Comparison of ENCODE assay signal across 9 mouse cellular contexts in genomic region chr1:138848026-138848425, GRCm38 (mm10). TPM values are rescaled to one million over a fixed set of nuclear protein-coding genes. Genes with fewer than 3 reads are reported as not detected.
DNase-seq lines count a peak whose midpoint lies in the region; ATAC-seq and TF ChIP-seq lines count a peak whose summit lies in the region.
"Had no signal": no experiment of that assay in that cellular context is flagged by ENCODE, and none has a peak within 500 bp of the region (broad histone marks: within the 10 kb centered on the region; RNA-seq: fewer than 3 reads in every experiment).

No protein-coding gene starts in this region.

- no peaks in the 10 kb centered on the region for H3K79me2 ChIP-seq in heart, adult 2 months (replicated peaks; ENCODE audit: control insufficient read depth, insufficient read depth, low read length)

- 0 out of 2 replicates have a peak, but pooled peaks have one; percentile 25 for ATAC-seq in hindbrain, embryonic 14.5 days (ENCODE audit: low FRiP score)
- peak; percentile 29 for ATAC-seq in midbrain, embryonic 11.5 days (ENCODE audit: low FRiP score)

- DNase-seq in heart, adult 2 months, result no peak
- no peak for DNase-seq in heart, adult 8-10 months (ENCODE audit: low spot score)
- DNase-seq in ZHBTc4 (ENCODE audit: low read depth, low spot score), result peak; percentile 48
- no peak for DNase-seq in hindbrain, embryonic 14.5 days (ENCODE audit: low spot score)
- peak; percentile 96 for DNase-seq in midbrain, embryonic 11.5 days (ENCODE audit: low spot score, missing footprints)
- no peak for DNase-seq in spleen, postnatal 10 days (ENCODE audit: low spot score in 2 of 2)
- no peak for DNase-seq in kidney, adult 2 months
- no peak for DNase-seq in right cerebral cortex, postnatal 25 days

- no peaks in the 10 kb centered on the region for H3K9me3 ChIP-seq in hindbrain, embryonic 14.5 days (ENCODE audit: control insufficient read depth, low read length)
- H3K9me3 ChIP-seq in midbrain, embryonic 11.5 days (ENCODE audit: control insufficient read depth, low read length), result no peaks in the 10 kb centered on the region

- H3K27me3 ChIP-seq in heart, adult 2 months (ENCODE audit: control insufficient read depth, insufficient read depth, low read length), result peaks cover 30% of the 10 kb centered on the region
- H3K27me3 ChIP-seq in hindbrain, embryonic 14.5 days (ENCODE audit: control insufficient read depth, insufficient read depth, low read length), result peaks cover 67% of the 10 kb centered on the region
- peaks cover 70% of the 10 kb centered on the region for H3K27me3 ChIP-seq in midbrain, embryonic 11.5 days (ENCODE audit: control insufficient read depth, insufficient read depth, low read length)
- H3K27me3 ChIP-seq in kidney, adult 2 months (replicated peaks; ENCODE audit: control insufficient read depth, insufficient read depth, low read length), result peaks cover 15% of the 10 kb centered on the region

- H3K4me2 ChIP-seq in hindbrain, embryonic 14.5 days (replicated peaks), result peak overlapping the region; percentile 51
- peak overlapping the region; percentile 56 for H3K4me2 ChIP-seq in midbrain, embryonic 11.5 days

- H3K27ac ChIP-seq in heart, adult 2 months, result no peak overlapping the region
- H3K27ac ChIP-seq in hindbrain, embryonic 14.5 days, result peak overlapping the region; percentile 47
- peak overlapping the region; percentile 16; the same call in 1 of the 2 replicates for H3K27ac ChIP-seq in midbrain, embryonic 11.5 days (ENCODE audit: low read depth, low read length)
- H3K27ac ChIP-seq in kidney, adult 2 months (ENCODE audit: insufficient read depth, low read depth, low read length), result no peak overlapping the region

- TF ChIP-seq POLR2A in heart, adult 2 months (IDR thresholded peaks at IDR 0.05; ENCODE audit: insufficient read depth, low read depth, low read length), result no peak
- TF ChIP-seq POLR2A in kidney, adult 2 months (IDR thresholded peaks at IDR 0.05; ENCODE audit: low read depth, low read length), result no peak

- no peak for TF ChIP-seq CTCF in heart, adult 2 months (IDR thresholded peaks at IDR 0.05)
- no peak for TF ChIP-seq CTCF in kidney, adult 2 months (conservative IDR thresholded peaks at IDR 0.05; ENCODE audit: insufficient read depth, insufficient read length, low read depth, low read length)

- intact Hi-C loops in heart, adult 2 months (cut with DNase I), result loop anchor here (10.0 kb wide), 1 partner anchor 577 kb away; the partner anchor contains the start of gene Zbtb41

- WGBS in heart, adult 2 months, result under 1% methylated on average over 16 of the region's 16 CpGs
- under 1% methylated on average over 16 of the region's 16 CpGs for WGBS in hindbrain, embryonic 14.5 days
- WGBS in midbrain, embryonic 11.5 days, result 1% methylated on average over 16 of the region's 16 CpGs
- 2% methylated on average over 16 of the region's 16 CpGs for WGBS in kidney, adult 2 months

- peaks cover 3% of the 10 kb centered on the region for H3K4me1 ChIP-seq in heart, adult 2 months (ENCODE audit: control insufficient read depth, insufficient read depth, low read length)
- H3K4me1 ChIP-seq in hindbrain, embryonic 14.5 days (replicated peaks; ENCODE audit: control insufficient read depth, insufficient read depth, low read length), result peaks cover 8% of the 10 kb centered on the region; the same call in 1 of the 2 replicates
- peaks cover 24% of the 10 kb centered on the region for H3K4me1 ChIP-seq in midbrain, embryonic 11.5 days (ENCODE audit: control insufficient read depth, insufficient read depth, low read length)
- peaks cover 9% of the 10 kb centered on the region for H3K4me1 ChIP-seq in kidney, adult 2 months (ENCODE audit: control insufficient read depth, insufficient read depth, low read length)

- H3K9ac ChIP-seq in heart, adult 2 months (ENCODE audit: low read depth, low read length), result no peak overlapping the region
- H3K9ac ChIP-seq in hindbrain, embryonic 14.5 days, result no peak overlapping the region
- peak overlapping the region; percentile 51 for H3K9ac ChIP-seq in midbrain, embryonic 11.5 days (ENCODE audit: low read length)

- no peak for TF ChIP-seq EP300 in heart, adult 2 months (IDR thresholded peaks at IDR 0.05; ENCODE audit: insufficient read depth, low read depth, low read length)

- H3K36me3 ChIP-seq in heart, adult 2 months (ENCODE audit: control insufficient read depth, insufficient read depth, low read length), result no peaks in the 10 kb centered on the region
- peaks cover 4% of the 10 kb centered on the region; the same call in 1 of the 2 replicates for H3K36me3 ChIP-seq in hindbrain, embryonic 14.5 days (replicated peaks; ENCODE audit: control insufficient read depth, insufficient read depth)
- no peaks in the 10 kb centered on the region for H3K36me3 ChIP-seq in midbrain, embryonic 11.5 days (ENCODE audit: control insufficient read depth, insufficient read depth, low read length)
- no peaks in the 10 kb centered on the region; the same call in 1 of the 2 replicates for H3K36me3 ChIP-seq in kidney, adult 2 months (ENCODE audit: control insufficient read depth, insufficient read depth, low read length)

- H3K4me3 ChIP-seq in heart, adult 2 months, result peak overlapping the region; percentile 15
- H3K4me3 ChIP-seq in hindbrain, embryonic 14.5 days (replicated peaks; ENCODE audit: low read length), result peak overlapping the region; percentile 22
- peak overlapping the region; percentile 33 for H3K4me3 ChIP-seq in midbrain, embryonic 11.5 days (ENCODE audit: low read depth, low read length)
- no peak overlapping the region for H3K4me3 ChIP-seq in kidney, adult 2 months (ENCODE audit: insufficient read depth, low read depth, low read length)

RNA-seq across cellular contexts. Expression of gene Lhx9, which starts 0.4 kb away (rescaled TPM):
- total RNA-seq in heart, adult 2 months (2021), result not detected
- not detected in 2 replicates for polyA plus RNA-seq in heart, adult 2 months (2012; rRNA removed)
- total RNA-seq in heart, adult 8-10 months (2022), result under 1 TPM in 1 of 4 experiments, not detected in 3; 0.25 TPM
- polyA plus RNA-seq in hindbrain, embryonic 14.5 days (2014; fragmentation: Nextera tagmentation; extraction: Ambion mirVana), result 9.5 and 18.5 TPM in 2 replicates
- 43.4 and 48.9 TPM in 2 replicates for polyA plus RNA-seq in midbrain, embryonic 11.5 days (2014; fragmentation: Nextera tagmentation; extraction: Ambion mirVana)
- polyA plus RNA-seq in kidney, adult 2 months (2012; rRNA removed), result not detected in 2 replicates
- total RNA-seq: monocyte, adult 5-6 weeks had no signal

RNA-seq across cellular contexts. Expression of gene 2310009B15Rik, which starts 8.6 kb away (rescaled TPM):
- 1 to 10 TPM; 8.0 to 8.3 TPM for total RNA-seq in heart, adult 2 months (2021)
- polyA plus RNA-seq in heart, adult 2 months (2012; rRNA removed), result 12.2 and 13.1 TPM in 2 replicates
- 10 to 100 TPM in 3 of 4 experiments, 1 to 10 TPM in 1; 9.6 to 12.8 (median 10.9) TPM for total RNA-seq in heart, adult 8-10 months (2022)
- 32.5 and 37.1 TPM in 2 replicates for polyA plus RNA-seq in hindbrain, embryonic 14.5 days (2014; fragmentation: Nextera tagmentation; extraction: Ambion mirVana)
- polyA plus RNA-seq in midbrain, embryonic 11.5 days (2014; fragmentation: Nextera tagmentation; extraction: Ambion mirVana), result 57.0 and 63.0 TPM in 2 replicates
- polyA plus RNA-seq in kidney, adult 2 months (2012; rRNA removed), result 19.8 and 23.1 TPM in 2 replicates

Comparison
In these comparisons a context has a peak if more than half of its experiments do, and no peak if none do; other contexts are left out.
1. DNase-seq: peak in ZHBTc4 (single experiment) and midbrain, embryonic 11.5 days (single experiment); none in heart, adult 2 months (0 of 2), heart, adult 8-10 months (single experiment), hindbrain, embryonic 14.5 days (single experiment), spleen, postnatal 10 days (0 of 2), kidney, adult 2 months (single experiment) and right cerebral cortex, postnatal 25 days (single experiment).
2. H3K27ac ChIP-seq: peak in hindbrain, embryonic 14.5 days (single experiment) and midbrain, embryonic 11.5 days (single experiment); none in heart, adult 2 months (single experiment) and kidney, adult 2 months (single experiment).
3. RNA of gene Lhx9, which starts 0.4 kb away (polyA plus RNA-seq): 43.4 to 48.9 TPM in midbrain, embryonic 11.5 days and 9.5 to 18.5 TPM in hindbrain, embryonic 14.5 days; not detected in heart, adult 2 months and not detected in kidney, adult 2 months; every median in the first group is over 10 times any median in the second.